Mouse (Mus musculus): ENCODE data around the gene Gmppb.
"Not testable (repeated sequence)": the region's sequence is repeated elsewhere in the genome, so short reads cannot be mapped to it uniquely, and the experiment has no call there.

Gmppb gene

GRCm38 (mm10) chr9:108049016-108049455, at the start of gene Gmppb:
Gene Gmppb (plus strand): TSS chr9:108049242.
- peak; percentile 91 to 93 for DNase-seq

GRCm38 (mm10) chr9:108001922-108002770, 46.9 kb upstream of the Gmppb start, which contains the start of gene Ip6k1:
Gene Ip6k1 (plus strand): TSS chr9:108002501.
- DNase-seq: peak; percentile 100

DNA sequence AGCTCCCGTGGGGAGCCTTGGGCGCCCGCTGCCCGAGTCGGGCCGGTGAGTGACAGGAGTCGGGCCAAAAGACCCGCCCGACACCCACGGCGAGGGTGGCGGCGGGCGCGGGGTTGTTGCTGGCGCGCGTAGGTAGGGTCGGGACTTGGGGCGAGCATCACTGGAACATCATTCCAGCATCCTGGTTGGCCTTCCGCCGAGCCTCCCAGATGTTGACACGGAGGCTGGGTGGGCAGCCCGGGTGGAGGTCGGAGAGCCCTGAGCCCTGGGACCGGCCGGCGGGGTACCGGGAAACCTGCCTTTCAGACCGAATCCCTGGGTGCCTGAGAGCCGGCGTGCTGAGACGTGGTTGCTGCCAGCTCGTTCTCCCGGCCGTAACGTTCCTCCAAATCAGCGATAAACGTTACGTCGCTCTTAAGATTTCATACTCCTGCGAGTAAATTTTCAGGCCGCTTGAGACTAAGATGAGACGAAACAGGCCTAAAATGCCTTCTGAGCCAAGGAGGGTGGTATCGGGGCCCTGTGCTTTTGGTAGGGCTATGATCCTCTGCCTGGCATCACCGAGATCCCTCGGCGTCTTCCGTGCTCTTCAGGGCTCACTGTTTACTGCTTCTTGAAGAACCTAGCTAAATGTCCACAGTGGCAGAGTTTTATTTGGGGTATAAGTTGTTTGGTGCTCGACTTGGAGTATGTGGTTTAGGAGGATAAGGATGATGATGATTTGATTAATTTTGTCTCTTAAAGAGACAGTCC, 46.1 kb upstream of the Gmppb start:
- DNase-seq: peak in 1 of 2 experiments; percentile 56

DNA sequence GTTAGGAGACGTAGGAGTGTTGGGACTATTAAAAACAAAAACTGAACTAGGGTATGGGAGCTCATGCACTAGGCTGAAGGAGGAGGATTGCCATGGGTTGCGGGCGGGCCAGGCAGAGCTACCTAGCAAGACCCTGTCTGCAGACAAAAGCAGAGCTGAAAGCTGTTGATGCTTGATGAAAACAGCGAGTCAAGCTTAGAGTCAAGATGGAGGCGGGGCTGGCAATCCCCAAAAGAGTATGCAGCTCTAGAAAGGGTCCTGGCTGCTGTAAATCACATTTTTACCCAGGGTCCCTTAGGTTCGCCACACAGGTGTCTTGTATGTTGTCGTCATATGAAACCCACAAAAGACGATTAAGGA, 45.5 kb upstream of the Gmppb start:
- DNase-seq: peak in 1 of 2 experiments; percentile 20

DNA sequence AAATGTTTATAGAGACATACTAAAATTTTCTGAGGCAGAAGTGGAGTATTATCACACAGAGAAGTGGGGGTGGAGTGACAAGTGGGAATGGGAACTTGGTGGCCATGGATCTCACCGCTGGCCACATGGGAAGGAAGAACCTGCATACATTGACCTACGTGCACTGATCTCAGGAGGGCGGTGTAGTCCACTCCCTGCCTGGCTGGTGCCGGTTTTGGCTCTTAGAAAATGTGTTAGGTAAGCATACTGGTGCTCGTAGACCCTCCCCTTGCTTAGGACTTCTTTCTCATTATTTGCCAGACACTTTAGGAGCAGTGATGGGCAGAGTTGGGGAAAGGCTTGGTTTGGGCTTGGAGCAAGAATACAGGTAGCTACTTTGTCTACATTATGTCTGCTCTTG, 41.0 kb upstream of the Gmppb start:
- no peak for DNase-seq

- no peak for DNase-seq
Measured at GRCm38 (mm10) chr9:108010385-108010784, 38.7 kb upstream of the Gmppb start.

GRCm38 (mm10) chr9:108013577-108013976, 35.5 kb upstream of the Gmppb start:
- not testable (repeated sequence) for DNase-seq

- DNase-seq: no peak
Measured at GRCm38 (mm10) chr9:108017127-108017526, 31.9 kb upstream of the Gmppb start.

DNA sequence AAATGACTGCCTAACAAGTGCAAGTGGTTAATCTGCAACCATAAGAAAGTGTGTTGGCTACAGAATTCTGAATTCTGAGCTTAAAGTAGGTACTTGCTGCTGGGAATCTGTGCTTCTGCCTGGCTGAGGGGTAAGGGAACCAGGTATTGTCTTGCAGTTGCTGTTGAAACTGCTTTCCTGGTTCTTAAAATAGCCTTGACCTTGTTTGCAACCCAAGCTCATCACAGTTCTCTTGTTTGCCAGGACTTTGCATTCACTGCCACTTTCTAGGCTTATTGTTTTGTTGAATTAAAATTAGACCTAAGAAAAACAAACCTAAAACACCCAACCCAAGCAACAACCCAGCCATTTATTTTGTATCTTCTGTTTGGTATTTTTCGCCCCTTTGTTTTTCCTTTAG, 28.3 kb upstream of the Gmppb start:
- no peak for DNase-seq

GRCm38 (mm10) chr9:108023216-108023615, 25.8 kb upstream of the Gmppb start:
- DNase-seq: no peak

DNA sequence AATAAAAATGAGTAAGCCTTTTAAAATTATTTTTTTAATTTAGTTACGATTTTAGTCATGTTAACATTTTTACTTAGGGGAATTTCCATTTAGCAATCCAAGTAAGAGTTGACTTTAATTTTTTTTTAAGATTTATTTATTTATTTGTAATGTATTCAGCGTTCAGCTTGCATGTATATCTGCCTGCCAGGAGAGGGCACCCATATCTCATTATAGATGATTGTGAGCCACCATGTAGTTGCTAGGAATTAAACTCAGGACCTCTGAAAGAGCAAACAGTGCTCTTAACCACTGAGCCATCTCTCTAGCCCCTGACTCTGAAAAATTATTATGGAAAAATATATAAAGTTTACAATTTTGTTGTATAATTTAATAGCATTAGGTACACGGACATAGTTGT, 22.5 kb upstream of the Gmppb start:
- no peak for DNase-seq

GRCm38 (mm10) chr9:108027867-108028266, 21.2 kb upstream of the Gmppb start:
- DNase-seq: no peak

DNA sequence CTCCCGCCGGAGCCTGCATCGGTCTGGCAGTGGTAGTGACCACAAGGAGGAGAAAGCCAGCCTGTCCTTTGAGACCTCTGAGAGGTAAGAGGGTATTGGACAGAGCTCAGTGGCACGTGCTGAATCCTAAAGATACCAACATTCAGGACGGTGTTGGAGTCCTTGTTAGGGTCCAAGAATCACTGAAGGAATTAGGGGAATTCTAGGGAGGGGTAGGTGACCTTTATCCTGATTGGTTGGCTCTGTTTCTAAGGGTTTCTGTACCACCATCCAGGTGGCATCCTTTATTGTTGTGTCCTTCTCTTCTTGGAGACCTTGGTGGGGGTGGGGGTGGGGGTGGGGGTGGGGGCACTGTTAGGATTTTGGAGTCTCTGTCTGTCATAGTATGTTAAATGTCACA, 16.9 kb upstream of the Gmppb start:
- no peak for DNase-seq

DNA sequence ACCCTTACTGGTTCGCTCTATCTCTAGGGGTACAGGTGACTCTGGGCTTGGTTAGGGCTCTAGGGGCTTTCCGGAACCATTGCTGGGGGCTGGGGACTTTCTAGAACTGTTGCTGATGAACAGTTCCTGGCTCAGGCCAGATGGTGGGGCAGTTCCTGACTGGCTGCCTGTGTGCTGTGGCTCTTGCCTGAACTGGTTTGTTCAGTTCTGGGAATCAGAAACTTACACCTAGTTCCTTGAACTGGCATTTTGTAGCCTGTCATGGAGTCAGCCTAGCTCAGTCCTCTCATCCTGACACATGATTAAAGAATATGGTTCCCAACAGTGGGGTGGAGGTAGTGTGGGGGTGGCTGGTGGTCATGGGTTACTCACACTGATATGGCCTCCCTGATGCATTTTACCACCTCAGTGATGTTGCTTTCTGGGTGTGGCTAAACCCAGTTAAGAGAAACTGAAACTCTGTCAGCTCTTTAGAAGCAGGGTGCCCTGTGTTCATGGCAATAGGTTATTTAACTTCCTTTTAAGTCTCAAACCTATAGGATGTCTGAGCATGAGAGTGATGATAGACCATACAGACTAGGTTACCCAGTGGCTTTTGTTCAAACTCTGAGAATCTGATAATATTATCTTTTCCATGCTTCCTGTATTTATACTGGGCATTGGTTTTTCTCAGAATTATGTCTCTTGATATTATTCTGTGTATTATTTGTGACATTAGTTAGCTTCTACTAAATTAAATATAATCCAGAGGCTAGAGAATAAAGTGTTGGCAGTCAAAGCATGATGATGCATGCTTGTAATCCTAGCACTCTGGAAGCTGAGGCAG, 13.5 kb upstream of the Gmppb start:
- DNase-seq: no peak

GRCm38 (mm10) chr9:108044751-108045492, 4.1 kb upstream of the Gmppb start:
- no peak for DNase-seq

DNA sequence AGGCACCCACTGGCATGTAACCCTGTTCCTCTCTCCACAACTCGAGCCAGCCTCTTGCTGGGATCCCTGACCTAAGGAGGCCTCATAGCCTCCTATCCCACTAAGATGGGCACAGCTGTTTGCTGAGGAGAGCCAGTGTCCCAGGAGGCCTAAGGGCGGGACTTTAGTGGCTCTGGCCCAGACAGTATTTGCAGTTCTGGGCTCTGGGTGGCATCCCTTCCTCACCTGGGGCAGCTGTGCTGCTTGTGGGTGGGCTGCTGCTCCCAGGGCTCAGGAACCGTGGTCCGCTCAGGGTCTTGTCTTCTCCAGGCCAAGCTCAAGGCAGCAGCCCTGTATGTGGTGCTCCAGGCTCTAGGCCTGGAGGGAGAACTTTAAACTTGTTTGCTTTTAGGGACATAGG, 2.5 kb upstream of the Gmppb start:
- DNase-seq: no peak

- DNase-seq: peak in 1 of 2 experiments; percentile 7
Measured at GRCm38 (mm10) chr9:108047601-108048565, 1.2 kb upstream of the Gmppb start.

- DNase-seq: peak in 1 of 2 experiments; percentile 27
Measured at GRCm38 (mm10) chr9:108048566-108048955, 481 bp upstream of the Gmppb start.

- peak; percentile 8 to 19 for DNase-seq
Measured at GRCm38 (mm10) chr9:108049561-108050251, 664 bp downstream of the Gmppb start.

DNA sequence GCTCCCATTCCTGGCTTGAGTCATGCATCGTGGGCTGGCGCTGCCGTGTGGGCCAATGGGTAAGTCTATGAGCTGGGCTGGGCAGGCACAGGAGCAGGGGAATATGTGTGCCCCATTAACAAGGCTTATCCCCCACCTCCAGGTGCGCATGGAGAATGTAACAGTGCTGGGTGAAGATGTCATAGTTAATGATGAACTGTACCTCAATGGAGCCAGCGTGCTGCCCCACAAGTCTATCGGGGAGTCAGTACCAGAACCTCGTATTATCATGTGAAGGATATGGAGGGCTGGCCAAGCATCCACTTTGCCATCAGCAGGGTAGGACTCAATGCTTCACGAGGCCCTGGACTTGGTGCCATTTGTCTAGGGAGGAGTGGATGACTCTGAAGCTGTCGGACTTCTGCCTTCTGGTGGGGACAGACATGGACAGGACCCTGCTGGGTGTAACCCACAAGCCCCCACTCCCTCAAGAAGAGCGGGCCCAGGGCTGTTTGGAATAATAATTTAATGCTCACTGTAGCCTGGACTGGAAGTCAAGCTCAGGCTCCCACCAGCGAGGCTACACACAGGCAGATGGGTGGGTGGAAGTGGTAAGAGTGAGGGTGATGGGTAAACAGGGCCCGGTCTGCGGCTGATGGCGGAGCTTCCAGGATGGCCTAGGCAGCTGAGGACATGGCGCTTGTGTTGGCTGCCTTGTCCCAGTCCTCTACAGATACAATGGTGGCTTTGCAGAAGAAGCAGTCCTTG, 2.3 kb downstream of the Gmppb start:
- peak; percentile 8 to 14 for DNase-seq
